8 mouse cellular contexts compared by ENCODE assay signal in the genomic region with DNA sequence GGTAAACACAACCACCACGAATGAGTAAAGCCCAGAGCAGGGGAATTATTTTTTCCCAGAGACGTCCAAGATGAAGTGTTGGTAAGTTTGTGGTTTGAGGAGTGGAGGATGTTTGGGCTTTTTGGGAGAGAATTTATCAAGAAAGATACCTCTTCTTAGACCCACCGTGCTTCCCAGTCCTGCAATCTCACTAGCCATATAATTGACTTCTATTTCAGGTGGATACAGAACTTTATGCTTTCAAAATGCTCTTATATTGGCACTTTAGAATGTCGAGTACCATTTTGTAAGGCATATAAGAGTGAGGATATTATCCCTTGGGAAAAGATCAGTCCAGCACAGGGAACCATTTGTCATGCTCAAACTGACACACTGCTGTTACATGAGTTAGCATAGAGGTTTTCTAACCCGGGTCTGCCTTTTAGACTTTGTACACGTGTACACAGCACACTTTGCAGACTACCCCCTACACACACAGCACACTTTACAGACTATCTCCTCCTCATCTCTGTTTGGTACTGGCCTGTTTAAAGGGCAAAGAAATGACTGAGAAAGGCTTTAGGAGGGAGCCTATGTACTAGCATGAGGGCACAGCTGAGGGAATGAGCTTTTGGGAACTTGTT. TPM values are rescaled to one million over a fixed set of nuclear protein-coding genes. Genes with fewer than 3 reads are reported as not detected.
DNase-seq lines count a peak whose midpoint lies in the region; ATAC-seq and TF ChIP-seq lines count a peak whose summit lies in the region.

No protein-coding gene starts in this region.

- TF ChIP-seq EP300 in ES-Bruce4 (IDR thresholded peaks at IDR 0.05; ENCODE audit: insufficient read depth, low read depth, low read length): no peak
- no peak for TF ChIP-seq EP300 in heart, postnatal 0 days (IDR thresholded peaks at IDR 0.05; ENCODE audit: low read depth)

- TF ChIP-seq POLR2A in ES-Bruce4 (IDR thresholded peaks at IDR 0.05; ENCODE audit: insufficient read depth, low read length): no peak

- peak overlapping the region; percentile 100 for H3K27ac ChIP-seq in heart, embryonic 12.5 days (ENCODE audit: poor library complexity, severe bottlenecking)
- H3K27ac ChIP-seq in ES-Bruce4 (ENCODE audit: insufficient read depth, low read length): no peak overlapping the region
- peak overlapping the region; percentile 97 for H3K27ac ChIP-seq in heart, postnatal 0 days (ENCODE audit: low read depth)
- peak overlapping the region; percentile 100 for H3K27ac ChIP-seq in midbrain, embryonic 10.5 days (replicated peaks)

- no peak for DNase-seq in heart, postnatal 14 days
- DNase-seq in heart, postnatal 0 days (ENCODE audit: low spot score): no peak
- no peak for DNase-seq in midbrain, embryonic 10.5 days (ENCODE audit: low spot score)
- no peak for DNase-seq in adrenal gland, postnatal 4 days (ENCODE audit: low spot score in 2 of 2)

- peaks cover 63% of the 10 kb centered on the region for H3K4me1 ChIP-seq in heart, embryonic 12.5 days (replicated peaks)
- no peaks in the 10 kb centered on the region for H3K4me1 ChIP-seq in ES-Bruce4 (ENCODE audit: control insufficient read depth, insufficient read depth, low read length)
- peaks cover 59% of the 10 kb centered on the region for H3K4me1 ChIP-seq in heart, postnatal 0 days (ENCODE audit: control insufficient read depth, insufficient read depth)
- peaks cover 61% of the 10 kb centered on the region for H3K4me1 ChIP-seq in midbrain, embryonic 10.5 days

- H3K36me3 ChIP-seq in heart, embryonic 12.5 days: peaks cover 11% of the 10 kb centered on the region
- H3K36me3 ChIP-seq in ES-Bruce4 (ENCODE audit: control insufficient read depth, insufficient read depth, low read length, poor library complexity, severe bottlenecking): no peaks in the 10 kb centered on the region
- peaks cover 8% of the 10 kb centered on the region for H3K36me3 ChIP-seq in heart, postnatal 0 days (replicated peaks; ENCODE audit: control insufficient read depth, insufficient read depth, low read length)
- peaks cover 25% of the 10 kb centered on the region for H3K36me3 ChIP-seq in midbrain, embryonic 10.5 days

- WGBS in heart, embryonic 12.5 days: 8% methylated on average over 6 of the region's 6 CpGs
- WGBS in heart, postnatal 0 days: 3% methylated on average over 6 of the region's 6 CpGs
- 22% methylated on average over 6 of the region's 6 CpGs for WGBS in midbrain, embryonic 10.5 days

- no peaks in the 10 kb centered on the region for H3K9me3 ChIP-seq in heart, embryonic 12.5 days (replicated peaks)
- H3K9me3 ChIP-seq in ES-Bruce4 (replicated peaks; ENCODE audit: control insufficient read depth, insufficient read depth, low read length, poor library complexity, severe bottlenecking): no peaks in the 10 kb centered on the region
- no peaks in the 10 kb centered on the region for H3K9me3 ChIP-seq in heart, postnatal 0 days (replicated peaks; ENCODE audit: control insufficient read depth, low read length)
- no peaks in the 10 kb centered on the region for H3K9me3 ChIP-seq in midbrain, embryonic 10.5 days (replicated peaks)

- ATAC-seq in heart, embryonic 12.5 days (ENCODE audit: insufficient number of reproducible peaks, low FRiP score): no peak
- ATAC-seq in heart, postnatal 0 days (ENCODE audit: insufficient read depth, low read depth): no peak
- no peak for ATAC-seq in erythroid progenitor cell, adult 5-6 weeks (replicated peaks; ENCODE audit: low FRiP score, poor library complexity, severe bottlenecking)
- ATAC-seq in CD4-positive, CD25-positive, alpha-beta regulatory T cell, adult 4 months: no peak

- H3K4me2 ChIP-seq in heart, embryonic 12.5 days: peak overlapping the region; percentile 84
- H3K4me2 ChIP-seq in heart, postnatal 0 days (ENCODE audit: low read depth, low read length): peak overlapping the region; percentile 74

- peak overlapping the region; percentile 99 for H3K9ac ChIP-seq in heart, embryonic 12.5 days
- H3K9ac ChIP-seq in ES-Bruce4 (ENCODE audit: low read depth, poor library complexity, severe bottlenecking): peak overlapping the region; percentile 83
- H3K9ac ChIP-seq in heart, postnatal 0 days (replicated peaks; ENCODE audit: low read depth, low read length): peak overlapping the region; percentile 93

- H3K27me3 ChIP-seq in heart, embryonic 12.5 days (replicated peaks): no peaks in the 10 kb centered on the region
- peaks cover 7% of the 10 kb centered on the region for H3K27me3 ChIP-seq in ES-Bruce4 (ENCODE audit: control insufficient read depth, insufficient read depth, low read length, poor library complexity, severe bottlenecking)
- H3K27me3 ChIP-seq in heart, postnatal 0 days (ENCODE audit: control insufficient read depth, insufficient read depth, low read length): no peaks in the 10 kb centered on the region
- H3K27me3 ChIP-seq in midbrain, embryonic 10.5 days (ENCODE audit: low read depth, poor library complexity, severe bottlenecking): no peaks in the 10 kb centered on the region

- TF ChIP-seq CTCF in ES-Bruce4 (IDR thresholded peaks at IDR 0.05; ENCODE audit: low read depth, low read length): no peak
- TF ChIP-seq CTCF in heart, postnatal 0 days (IDR thresholded peaks at IDR 0.05; ENCODE audit: low read depth): no peak

- intact Hi-C loops in heart, postnatal 14 days (cut with DNase I): loop anchor here (2.0 kb wide), 1 partner anchor 30 kb away; no protein-coding TSS in a partner anchor

- H3K4me3 ChIP-seq in heart, embryonic 12.5 days: peak overlapping the region; percentile 94
- H3K4me3 ChIP-seq in ES-Bruce4 (ENCODE audit: low read depth, low read length): no peak overlapping the region; the same call in 1 of the 2 replicates
- peak overlapping the region; percentile 77 for H3K4me3 ChIP-seq in heart, postnatal 0 days (ENCODE audit: low read depth, low read length)
- H3K4me3 ChIP-seq in midbrain, embryonic 10.5 days: peak overlapping the region; percentile 86

RNA-seq across cellular contexts. Expression of a gene that starts 0.8 kb away (rescaled TPM):
- polyA plus RNA-seq in heart, embryonic 12.5 days (2016; fragmentation: Nextera tagmentation; extraction: Ambion mirVana): 76.1 and 80.8 TPM in 2 replicates
- 10 to 100 TPM; 92.3 to 93.0 TPM for total RNA-seq in heart, postnatal 14 days (2021)
- polyA plus RNA-seq in ES-Bruce4 (2011; ENCODE audit: insufficient read depth, insufficient read length, low read depth, missing spikeins): 9.2 and 15.0 TPM in 2 replicates
- 116 and 138 TPM in 2 replicates for total RNA-seq in heart, postnatal 0 days (2014; rRNA removed; ENCODE audit: low replicate concordance)
- polyA plus RNA-seq in heart, postnatal 0 days (2015; fragmentation: Nextera tagmentation; extraction: Ambion mirVana): 74.9 and 94.8 TPM in 2 replicates
- 66.8 and 69.0 TPM in 2 replicates for polyA plus RNA-seq in midbrain, embryonic 10.5 days (2016; fragmentation: Nextera tagmentation; extraction: Ambion mirVana)
- total RNA-seq in erythroid progenitor cell, adult 5-6 weeks (2015; ENCODE audit: low replicate concordance): 12.6 and 13.4 TPM in 2 replicates
- 8.6 and 18.6 TPM in 2 replicates for total RNA-seq in erythroid progenitor cell, adult 5-6 weeks (2017; ENCODE audit: low replicate concordance)
- 10 to 100 TPM in 1 of 2 experiments, 1 to 10 TPM in 1; 9.8 to 10.1 TPM for polyA plus RNA-seq in CD4-positive, CD25-positive, alpha-beta regulatory T cell, adult 4 months (2017; shearing (Covaris generic))
- total RNA-seq in adrenal gland, postnatal 4 days (2021): 10 to 100 TPM; 38.5 to 41.6 TPM
